Mouse (Mus musculus) telencephalon, adult 2 months (tissue): ENCODE results near the gene Vmn1r196.
"Not testable (repeated sequence)": the region's sequence is repeated elsewhere in the genome, so short reads cannot be mapped to it uniquely, and the experiment has no call there.

Experiments
- DNase-seq: peaks from one replicate; pipeline ENCODE4 v3.0.0-alpha.2; 2011; ENCODE audit warnings: low read depth, low spot score

Vmn1r196 gene

DNA sequence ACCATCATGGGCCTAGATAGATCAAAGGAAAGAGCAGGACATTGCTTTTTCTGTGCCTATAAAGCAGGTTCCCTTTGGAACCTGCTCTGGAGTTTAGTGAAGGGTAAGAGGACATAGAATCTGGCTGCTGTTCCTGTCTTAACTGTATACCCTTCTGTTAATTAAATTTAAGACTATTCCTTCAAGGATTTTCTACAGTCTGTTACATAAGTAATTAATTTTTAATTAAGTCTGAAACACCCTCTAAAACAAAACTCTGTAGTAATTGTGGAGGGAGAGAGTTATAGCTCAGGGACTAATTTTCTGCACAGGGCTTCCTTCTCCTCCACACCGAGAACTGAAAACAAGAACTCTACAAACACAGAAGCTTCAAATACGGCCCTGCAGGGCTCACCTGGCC is at the start of gene Vmn1r196:
Gene Vmn1r196, plus strand, starts transcription at position 301 of the 400 bp plus-strand sequence.
- no peak for DNase-seq

DNA sequence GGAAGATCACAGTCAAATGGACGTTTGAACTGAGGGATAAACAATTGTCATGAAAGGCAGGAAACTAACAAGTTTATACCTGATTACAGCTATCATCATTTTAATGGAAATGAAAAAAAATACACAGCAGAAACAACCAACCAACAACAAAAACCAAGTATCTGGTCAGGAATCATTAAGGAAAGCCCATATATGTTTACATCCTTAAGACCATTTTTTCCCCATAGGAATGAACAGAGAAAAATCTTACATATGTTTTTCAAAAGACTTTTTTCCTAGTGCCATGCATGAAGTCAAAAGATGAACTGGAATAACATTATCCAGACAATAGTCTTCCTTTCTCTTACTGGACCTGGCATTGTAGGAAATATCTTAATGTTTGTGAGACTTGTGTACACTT is 45.8 kb upstream of the Vmn1r196 start, which contains the start of gene Vmn1r194:
Gene Vmn1r194, plus strand, starts transcription at position 301 of the 400 bp plus-strand sequence.
- DNase-seq: no peak

DNA sequence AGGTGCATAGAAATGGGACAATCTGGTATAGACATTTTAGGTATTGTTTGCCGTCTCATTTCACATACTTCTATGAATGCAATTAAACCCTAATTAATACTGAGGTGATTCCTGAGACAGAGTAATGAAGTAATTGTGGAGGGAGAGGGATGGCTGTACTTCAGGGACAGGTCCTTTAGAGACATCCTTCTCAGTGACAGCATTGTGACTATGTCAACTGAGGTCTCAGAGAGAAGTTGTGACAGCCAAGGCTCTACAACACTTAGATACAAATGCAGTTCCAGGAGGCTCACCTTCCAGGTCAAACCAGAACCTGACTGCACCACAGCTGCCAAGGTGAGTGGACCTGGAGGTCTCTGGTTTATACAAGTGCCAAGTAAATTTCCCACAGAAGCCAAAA is 19.5 kb upstream of the Vmn1r196 start, which contains the start of gene Vmn1r195:
Gene Vmn1r195, plus strand, starts transcription at position 301 of the 400 bp plus-strand sequence.
- not testable (repeated sequence) for DNase-seq

DNA sequence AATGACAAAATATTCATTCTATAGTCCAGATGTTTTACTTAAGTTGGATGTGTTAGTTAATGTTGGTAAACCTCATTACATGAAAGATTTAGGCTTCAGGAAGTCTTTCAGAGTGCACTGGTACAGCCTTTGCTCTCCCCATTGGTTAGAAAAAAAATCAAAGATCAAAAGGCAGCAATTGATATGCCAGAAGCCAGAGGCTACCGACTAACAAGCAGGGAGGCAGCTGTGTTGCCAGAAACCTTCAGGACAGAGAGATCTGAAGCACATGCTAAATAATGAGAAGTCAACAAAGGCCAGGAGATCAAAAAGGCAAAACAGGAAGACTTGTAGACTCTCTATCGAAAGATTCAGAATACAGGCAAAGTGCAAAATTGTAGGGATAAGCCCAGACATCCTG is 18.0 kb upstream of the Vmn1r196 start:
- no peak for DNase-seq

GRCm38 (mm10) chr13:22284578-22284977 is 5.1 kb upstream of the Vmn1r196 start:
- no peak for DNase-seq

DNA sequence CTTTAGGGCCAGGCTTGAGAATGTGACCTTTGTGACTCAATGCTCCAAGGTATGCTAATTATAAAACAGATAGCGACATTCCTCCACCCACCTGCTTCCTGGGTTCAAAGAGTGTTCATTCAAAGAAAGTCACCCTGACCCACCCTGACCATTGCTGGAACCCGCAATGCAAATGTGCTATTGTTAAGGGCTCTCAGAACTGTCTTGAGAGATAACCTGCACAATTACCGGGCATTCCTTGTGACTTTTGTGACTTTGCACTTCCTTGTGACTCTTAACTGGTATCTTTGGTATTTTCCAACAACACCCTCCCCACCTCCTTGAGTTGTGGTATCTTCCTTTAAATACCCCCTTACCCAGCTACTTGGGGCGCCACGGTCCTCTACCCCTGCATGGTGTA is 18.4 kb downstream of the Vmn1r196 start:
- not testable (repeated sequence) for DNase-seq

DNA sequence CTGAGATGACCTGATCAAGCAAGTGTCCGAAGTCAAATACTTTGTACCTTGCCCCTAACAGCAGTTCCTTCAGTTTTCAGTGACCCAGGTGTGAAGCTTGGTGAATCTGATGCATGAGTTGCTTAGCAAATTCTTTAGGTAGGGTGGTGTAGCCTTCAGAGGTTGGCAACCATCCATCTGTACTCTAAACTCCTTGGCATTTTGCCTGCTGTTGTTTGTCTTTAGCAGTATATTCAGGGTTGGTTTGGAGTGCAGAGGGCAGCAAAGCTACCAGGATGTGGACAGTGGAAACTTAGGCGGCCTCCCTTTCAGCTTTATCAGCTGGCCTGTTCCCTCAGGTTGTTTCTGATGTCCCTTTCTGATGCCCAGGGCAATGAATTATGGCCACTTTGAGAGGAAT is 25.6 kb downstream of the Vmn1r196 start:
- no peak for DNase-seq

- no peak for DNase-seq
Measured at GRCm38 (mm10) chr13:22317366-22317765, 27.6 kb downstream of the Vmn1r196 start.

GRCm38 (mm10) chr13:22320091-22320490 is 30.4 kb downstream of the Vmn1r196 start:
- DNase-seq: no peak

DNA sequence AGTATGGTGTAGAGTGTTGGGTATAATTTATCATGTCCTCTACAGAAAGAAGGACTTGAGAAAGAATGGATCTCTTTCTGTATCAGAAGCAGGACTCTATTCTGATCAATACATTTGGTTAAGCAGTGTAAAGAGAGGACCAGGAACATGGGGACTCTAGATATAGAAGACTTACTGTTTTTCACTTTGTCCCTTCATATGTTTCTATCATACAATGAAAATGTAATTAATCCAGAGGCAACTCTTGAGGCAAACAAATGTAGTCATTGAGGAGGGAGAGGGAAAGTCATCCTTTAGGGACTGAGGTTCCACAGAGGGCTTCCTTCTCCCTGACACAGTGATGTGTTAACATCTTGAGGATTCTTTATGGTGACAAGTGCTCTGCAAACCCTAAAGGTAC is 34.6 kb downstream of the Vmn1r196 start, which contains the start of gene Vmn1r197:
Gene Vmn1r197, plus strand, starts transcription at position 301 of the 400 bp plus-strand sequence.
- no peak for DNase-seq

DNA sequence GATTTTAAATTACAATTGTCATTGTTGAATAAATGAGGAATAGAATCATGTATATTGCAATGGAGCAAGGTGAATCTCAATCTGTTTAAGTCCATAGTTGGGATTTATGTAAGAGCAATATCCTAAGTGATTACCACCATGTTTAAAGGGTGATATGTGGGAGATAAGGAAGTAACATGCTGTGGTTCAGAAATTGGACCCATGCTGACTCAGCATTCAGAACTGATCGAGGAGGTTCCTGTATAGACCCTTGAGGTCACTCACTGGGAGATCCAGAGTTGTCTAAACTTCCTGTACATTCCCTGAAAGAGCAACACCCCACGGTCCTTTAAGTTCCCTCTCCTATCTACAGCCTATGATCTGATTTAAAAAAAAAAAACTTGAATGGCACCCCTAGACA is 43.5 kb downstream of the Vmn1r196 start:
- DNase-seq: no peak

- DNase-seq: peak; percentile 9
Measured at GRCm38 (mm10) chr13:22335565-22335964, 45.8 kb downstream of the Vmn1r196 start.
